Mouse (Mus musculus): ENCODE measurements at regions not wholly inside any gene's neighbourhood (a gene's known extent, or its start where the extent isn't known, plus 50 kb on each side); places are given as distances from the start of the nearest gene placed in this dataset.

DNA sequence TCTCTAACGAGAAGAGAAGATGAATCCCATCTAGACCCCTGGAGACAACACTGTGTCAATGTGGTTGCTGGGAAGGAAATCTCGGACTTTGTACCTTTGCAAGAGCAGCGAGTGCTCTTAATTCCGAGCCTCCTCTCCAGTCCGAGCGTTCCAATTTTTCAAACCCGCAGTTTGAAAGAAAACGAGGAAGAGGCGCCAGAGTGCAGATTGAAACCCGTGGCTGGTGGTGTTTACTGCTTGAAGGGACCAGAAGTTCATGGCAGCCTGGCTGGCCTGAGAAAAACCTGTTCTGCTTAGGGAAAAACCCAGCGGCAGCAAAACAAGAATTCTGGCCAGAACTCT, 83.7 kb upstream of the Zfp648 start:
- peaks cover 10% of the 10 kb centered on the region; the same call in 1 of the 2 replicates for H3K4me1 ChIP-seq (ENCODE audit: control insufficient read depth, insufficient read depth, insufficient read length, low read length)
- no peak overlapping the region; the same call in none of the 2 replicates for H3K27ac ChIP-seq (ENCODE audit: insufficient read depth, low read depth, low read length)
- peak overlapping the region; percentile 36 for H3K4me3 ChIP-seq (ENCODE audit: low read depth, low read length)
- TF ChIP-seq CTCF (IDR thresholded peaks at IDR 0.05; ENCODE audit: extremely low read depth, insufficient read length, insufficient replicate concordance, low read depth, low read length) (no peak), POLR2A (IDR thresholded peaks at IDR 0.05; ENCODE audit: low read depth, low read length) (no peak)
- no peaks in the 10 kb centered on the region for H3K27me3 ChIP-seq (ENCODE audit: control insufficient read depth, insufficient read depth, low read length)
- no peaks in the 10 kb centered on the region for H3K36me3 ChIP-seq (ENCODE audit: control insufficient read depth, insufficient read depth, low read length)
- WGBS: 11% methylated on average over 11 of the region's 11 CpGs

DNA sequence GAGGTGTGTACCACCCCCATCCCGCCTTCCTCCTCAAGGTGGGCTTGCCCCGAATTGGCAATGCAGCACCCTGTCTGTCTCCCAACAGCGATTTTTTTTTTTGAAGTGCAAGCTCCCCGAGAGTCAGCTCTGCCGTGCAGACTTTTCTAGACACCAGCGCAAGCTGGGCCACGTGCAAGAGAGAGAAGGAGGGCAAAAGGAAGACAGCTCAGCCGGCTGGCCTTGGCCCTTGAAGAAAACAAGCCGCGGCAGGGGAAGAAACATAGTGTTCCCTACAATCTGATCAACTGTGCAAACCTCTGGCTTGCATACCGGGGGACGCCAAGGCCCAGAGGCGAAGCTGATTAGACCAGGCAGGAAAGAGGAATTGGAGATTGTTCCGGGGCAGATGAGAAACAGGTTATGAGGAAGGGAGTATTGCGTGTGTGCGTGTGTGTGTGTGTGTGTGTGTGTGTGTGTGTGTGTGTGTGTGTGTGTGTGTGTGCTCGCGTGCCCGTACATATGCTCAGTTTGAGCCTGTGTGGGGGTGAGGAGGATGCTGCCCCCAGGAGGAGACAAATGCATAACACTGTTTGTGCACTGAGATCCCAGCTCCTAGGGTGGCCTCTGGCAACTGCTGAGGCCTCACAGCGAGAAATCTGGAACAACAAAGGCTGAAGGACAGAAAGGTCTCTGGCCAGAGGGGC, 83.2 kb upstream of the Zfp648 start:
- H3K36me3 ChIP-seq (ENCODE audit: control insufficient read depth, insufficient read depth, low read length): no peaks in the 10 kb centered on the region
- peaks cover 10% of the 10 kb centered on the region; the same call in 1 of the 2 replicates for H3K4me1 ChIP-seq (ENCODE audit: control insufficient read depth, insufficient read depth, insufficient read length, low read length)
- peak overlapping the region; percentile 36 for H3K4me3 ChIP-seq (ENCODE audit: low read depth, low read length)
- WGBS: 3% methylated on average over 19 of the region's 20 CpGs
- peak overlapping the region; percentile 54; the same call in 1 of the 2 replicates for H3K27ac ChIP-seq (ENCODE audit: insufficient read depth, low read depth, low read length)
- H3K27me3 ChIP-seq (ENCODE audit: control insufficient read depth, insufficient read depth, low read length): no peaks in the 10 kb centered on the region
- TF ChIP-seq CTCF (IDR thresholded peaks at IDR 0.05; ENCODE audit: extremely low read depth, insufficient read length, insufficient replicate concordance, low read depth, low read length) (peak; percentile 20; the same call in 1 of the 2 replicates), POLR2A (IDR thresholded peaks at IDR 0.05; ENCODE audit: low read depth, low read length) (peak; percentile 29; the same call in 1 of the 2 replicates)

DNA sequence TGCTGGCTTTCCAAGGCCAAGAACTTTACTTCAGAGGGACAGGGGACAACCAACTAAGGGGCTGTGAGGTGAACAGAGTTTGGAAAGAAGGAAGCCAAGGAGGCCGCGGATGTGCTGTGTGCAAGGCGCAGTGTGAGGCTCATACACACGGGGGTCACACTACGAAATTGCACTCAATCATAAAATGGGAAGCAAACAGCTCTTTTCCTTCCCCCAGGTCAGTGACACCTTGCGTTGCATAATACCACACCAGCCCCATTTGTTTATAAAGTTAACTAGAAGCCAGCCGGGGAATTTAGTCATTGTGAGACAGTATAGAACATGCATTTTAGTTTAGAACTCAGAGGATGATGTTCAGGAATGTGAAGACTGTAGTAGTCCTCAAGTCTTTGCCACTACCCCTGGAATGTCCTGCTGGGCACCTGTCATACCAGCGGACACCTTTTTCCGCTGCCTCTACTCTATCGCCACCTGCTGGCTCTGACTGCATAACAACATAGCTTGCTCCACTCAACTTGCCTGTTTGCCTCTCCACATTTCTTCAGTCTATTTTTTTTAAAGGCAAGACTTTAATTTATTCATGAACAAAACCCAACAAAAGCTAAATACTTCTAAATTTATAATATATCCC, 82.5 kb upstream of the Zfp648 start:
- Histone ChIP-seq H3K27me3 (ENCODE audit: control insufficient read depth, insufficient read depth, low read length) (no peaks in the 10 kb centered on the region), H3K36me3 (ENCODE audit: control insufficient read depth, insufficient read depth, low read length) (no peaks in the 10 kb centered on the region), H3K4me3 (ENCODE audit: low read depth, low read length) (peak overlapping the region; percentile 36), H3K4me1 (ENCODE audit: control insufficient read depth, insufficient read depth, insufficient read length, low read length) (peaks cover 10% of the 10 kb centered on the region; the same call in 1 of the 2 replicates), H3K27ac (ENCODE audit: insufficient read depth, low read depth, low read length) (peak overlapping the region; percentile 54; the same call in 1 of the 2 replicates)
- TF ChIP-seq CTCF (IDR thresholded peaks at IDR 0.05; ENCODE audit: extremely low read depth, insufficient read length, insufficient replicate concordance, low read depth, low read length) (peak; percentile 92; the same call in 1 of the 2 replicates), POLR2A (IDR thresholded peaks at IDR 0.05; ENCODE audit: low read depth, low read length) (no peak)
- 26% methylated on average over 10 of the region's 10 CpGs for whole genome bisulfite sequencing

DNA sequence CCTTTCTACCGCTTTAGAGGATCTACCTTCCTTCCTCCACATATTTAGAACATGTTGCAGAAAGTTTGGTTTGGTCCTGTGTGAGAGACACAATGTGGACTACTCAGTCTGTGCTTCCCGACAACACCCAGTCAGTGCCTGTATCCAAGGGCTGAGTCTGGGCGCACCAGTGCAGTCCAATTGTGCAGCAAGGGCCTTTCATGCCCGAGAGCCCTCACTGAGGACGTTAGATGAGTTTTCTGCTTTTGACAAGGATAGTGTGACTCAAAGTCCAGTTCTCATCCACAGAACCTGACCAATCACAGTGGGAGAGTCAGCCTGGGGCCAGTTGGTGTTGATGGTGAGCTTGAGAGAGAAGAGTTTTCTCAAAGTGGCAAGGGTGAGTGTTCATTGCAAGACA, 81.4 kb upstream of the Zfp648 start:
- peaks cover 10% of the 10 kb centered on the region; the same call in 1 of the 2 replicates for H3K4me1 ChIP-seq (ENCODE audit: control insufficient read depth, insufficient read depth, insufficient read length, low read length)
- 87% methylated on average over 5 of the region's 5 CpGs for WGBS
- TF ChIP-seq POLR2A (IDR thresholded peaks at IDR 0.05; ENCODE audit: low read depth, low read length): no peak
- TF ChIP-seq CTCF (IDR thresholded peaks at IDR 0.05; ENCODE audit: extremely low read depth, insufficient read length, insufficient replicate concordance, low read depth, low read length): no peak
- H3K27me3 ChIP-seq (ENCODE audit: control insufficient read depth, insufficient read depth, low read length): no peaks in the 10 kb centered on the region
- no peak overlapping the region for H3K4me3 ChIP-seq (ENCODE audit: low read depth, low read length)
- no peak overlapping the region for H3K27ac ChIP-seq (ENCODE audit: insufficient read depth, low read depth, low read length)
- H3K36me3 ChIP-seq (ENCODE audit: control insufficient read depth, insufficient read depth, low read length): no peaks in the 10 kb centered on the region

DNA sequence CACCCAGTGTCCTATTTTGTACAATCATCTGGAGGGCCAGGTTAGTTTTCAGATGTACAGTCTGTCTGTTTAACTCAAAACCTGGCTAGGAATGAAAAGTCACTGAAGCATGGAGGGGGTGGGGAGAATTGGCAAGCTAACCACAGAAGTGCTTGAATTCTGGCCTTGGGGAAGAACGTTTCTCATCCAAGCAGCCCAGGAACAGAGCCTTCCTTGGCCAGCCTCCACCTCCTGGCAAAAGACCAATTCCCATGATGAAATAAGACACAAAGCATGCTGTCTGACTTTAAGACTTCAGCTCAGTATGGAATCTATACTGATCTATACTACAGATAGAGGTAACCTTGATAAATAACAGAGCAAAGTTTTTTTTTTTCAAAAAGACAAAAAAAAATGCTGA, 80.3 kb upstream of the Zfp648 start:
- peaks cover 10% of the 10 kb centered on the region; the same call in 1 of the 2 replicates for H3K4me1 ChIP-seq (ENCODE audit: control insufficient read depth, insufficient read depth, insufficient read length, low read length)
- 0% methylated on average over 1 of the region's 1 CpGs for WGBS
- H3K36me3 ChIP-seq (ENCODE audit: control insufficient read depth, insufficient read depth, low read length): no peaks in the 10 kb centered on the region
- no peaks in the 10 kb centered on the region for H3K27me3 ChIP-seq (ENCODE audit: control insufficient read depth, insufficient read depth, low read length)
- H3K27ac ChIP-seq (ENCODE audit: insufficient read depth, low read depth, low read length): no peak overlapping the region
- no peak overlapping the region for H3K4me3 ChIP-seq (ENCODE audit: low read depth, low read length)
- no peak for TF ChIP-seq CTCF (IDR thresholded peaks at IDR 0.05; ENCODE audit: extremely low read depth, insufficient read length, insufficient replicate concordance, low read depth, low read length)
- no peak for TF ChIP-seq POLR2A (IDR thresholded peaks at IDR 0.05; ENCODE audit: low read depth, low read length)

DNA sequence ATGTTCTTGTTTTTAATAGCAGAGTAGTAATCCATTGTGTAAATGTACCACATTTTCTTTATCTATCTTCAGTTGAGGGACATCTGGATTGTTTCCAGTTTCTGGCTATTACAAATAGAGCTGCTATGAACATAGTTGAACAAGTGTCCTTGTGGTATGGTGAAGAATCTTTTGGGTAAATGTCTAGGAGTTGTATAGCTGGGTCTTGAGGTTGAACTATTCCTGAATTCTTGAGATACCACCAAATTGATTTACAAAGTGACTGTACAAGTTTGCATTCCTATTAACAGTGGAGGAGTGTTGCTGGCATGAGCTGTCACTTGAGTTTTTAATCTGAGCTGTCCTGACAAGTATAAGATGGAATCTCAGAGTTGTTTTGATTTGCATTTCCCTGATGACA, 76.0 kb upstream of the Zfp648 start:
- Histone ChIP-seq H3K36me3 (ENCODE audit: control insufficient read depth, insufficient read depth, low read length) (no peaks in the 10 kb centered on the region), H3K4me1 (ENCODE audit: control insufficient read depth, insufficient read depth, insufficient read length, low read length) (no peaks in the 10 kb centered on the region), H3K4me3 (ENCODE audit: low read depth, low read length) (no peak overlapping the region), H3K27me3 (ENCODE audit: control insufficient read depth, insufficient read depth, low read length) (no peaks in the 10 kb centered on the region), H3K27ac (ENCODE audit: insufficient read depth, low read depth, low read length) (no peak overlapping the region)
- TF ChIP-seq CTCF (IDR thresholded peaks at IDR 0.05; ENCODE audit: extremely low read depth, insufficient read length, insufficient replicate concordance, low read depth, low read length) (no peak), POLR2A (IDR thresholded peaks at IDR 0.05; ENCODE audit: low read depth, low read length) (no peak)

DNA sequence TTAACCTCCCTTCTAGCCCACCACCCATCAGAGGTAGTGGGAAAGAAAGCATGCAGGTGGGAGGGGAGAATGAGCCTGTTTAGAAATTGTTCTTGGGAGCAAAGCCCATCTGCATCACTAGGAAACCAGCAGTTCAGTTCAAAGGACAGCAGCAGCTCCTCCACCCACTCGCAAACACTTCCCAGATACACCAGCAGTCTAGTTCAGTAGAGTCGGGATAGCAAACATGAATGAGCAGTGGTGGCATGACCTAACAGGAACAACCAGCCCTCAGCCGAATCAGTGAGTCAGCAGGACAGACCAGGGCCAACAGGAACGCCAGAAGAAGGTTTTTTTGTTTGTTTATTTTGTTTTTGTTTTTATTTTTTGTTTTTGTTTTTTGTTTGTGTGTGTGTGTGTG, 74.5 kb upstream of the Zfp648 start:
- no peak overlapping the region for H3K27ac ChIP-seq (ENCODE audit: insufficient read depth, low read depth, low read length)
- H3K4me1 ChIP-seq (ENCODE audit: control insufficient read depth, insufficient read depth, insufficient read length, low read length): no peaks in the 10 kb centered on the region
- no peaks in the 10 kb centered on the region for H3K27me3 ChIP-seq (ENCODE audit: control insufficient read depth, insufficient read depth, low read length)
- 43% methylated on average over 4 of the region's 4 CpGs for WGBS
- H3K4me3 ChIP-seq (ENCODE audit: low read depth, low read length): no peak overlapping the region
- H3K36me3 ChIP-seq (ENCODE audit: control insufficient read depth, insufficient read depth, low read length): no peaks in the 10 kb centered on the region
- TF ChIP-seq POLR2A (IDR thresholded peaks at IDR 0.05; ENCODE audit: low read depth, low read length): no peak
- TF ChIP-seq CTCF (IDR thresholded peaks at IDR 0.05; ENCODE audit: extremely low read depth, insufficient read length, insufficient replicate concordance, low read depth, low read length): no peak

Data from small intestine, adult 2 months (tissue).